Mouse (Mus musculus) midbrain, embryonic 15.5 days (tissue): ENCODE data around the gene Sgsm1. TPM values are rescaled to one million over a fixed set of nuclear protein-coding genes. Genes with fewer than 3 reads are reported as not detected.

Source experiments
- ATAC-seq: fragments of 200-750 bp; cut with Nextera tagmentation; replicated peaks from 2 replicates; pipeline ENCODE4 v1.8.0; 2017; ENCODE audit warnings: moderate TSS enrichment
- H3K27ac ChIP-seq: fragments of 300-500 bp; sonication (generic); 2 replicates; pipeline ENCODE4 v1.5.1; 2015; ENCODE audit warnings: mild to moderate bottlenecking, inconsistent platforms
- H3K27me3 ChIP-seq: fragments of 300-500 bp; sonication (generic); replicated peaks from 2 replicates; pipeline ENCODE4 v1.6.1; 2015; ENCODE audit warnings: inconsistent platforms
- H3K36me3 ChIP-seq: fragments of 300-500 bp; sonication (generic); replicated peaks from 2 replicates; pipeline ENCODE4 v1.6.1; 2015; ENCODE audit warnings: inconsistent platforms
- H3K4me1 ChIP-seq: fragments of 300-500 bp; sonication (generic); 2 replicates; pipeline ENCODE4 v1.6.1; 2015; ENCODE audit warnings: inconsistent platforms
- H3K4me2 ChIP-seq: fragments of 300-500 bp; sonication (generic); 2 replicates; pipeline ENCODE4 v1.6.1; 2015; ENCODE audit warnings: inconsistent platforms, mild to moderate bottlenecking, moderate library complexity
- H3K4me3 ChIP-seq: fragments of 300-500 bp; sonication (generic); 2 replicates; pipeline ENCODE4 v1.5.1; 2015; ENCODE audit warnings: mild to moderate bottlenecking, inconsistent platforms
- H3K9ac ChIP-seq: fragments of 300-500 bp; sonication (generic); 2 replicates; pipeline ENCODE4 v1.6.1; 2015; ENCODE audit warnings: mild to moderate bottlenecking, inconsistent platforms
- H3K9me3 ChIP-seq: fragments of 300-500 bp; sonication (generic); 2 replicates; pipeline ENCODE4 v1.6.1; 2016; ENCODE audit warnings: inconsistent platforms
- WGBS: fragments of 180-500 bp; shearing (Covaris S2); methylation state at CpG from one replicate; pipeline ENCODE4 v1.1.7; 2015; ENCODE audit warnings: mixed read lengths; 5-methylcytosine and 5-hydroxymethylcytosine counted together
- polyA plus RNA-seq: library from polyadenylated mRNA; unstranded; fragments of >200 nt; fragmentation: Nextera tagmentation; extraction: Ambion mirVana; gene quantifications from 2 replicates; pipeline ENCODE4 v1.2.1, GENCODE M21; 2015

Gene Sgsm1
- polyA plus RNA-seq, 1 experiment from 2014 or later: 27.4 TPM

GRCm38 (mm10) chr5:113270043-113270442 lies 40.5 kb downstream of the Sgsm1 start:
- no peak overlapping the region for H3K4me3 ChIP-seq
- H3K27ac ChIP-seq: no peak overlapping the region
- ATAC-seq: no peak
- 80% methylated on average over 3 of the region's 3 CpGs for WGBS
- H3K4me2 ChIP-seq: no peak overlapping the region
- H3K4me1 ChIP-seq: no peaks in the 10 kb centered on the region; the same call in 1 of the 2 replicates
- no peak overlapping the region for H3K9ac ChIP-seq
- no peaks in the 10 kb centered on the region for H3K27me3 ChIP-seq
- H3K36me3 ChIP-seq: peaks cover 35% of the 10 kb centered on the region; the same call in 1 of the 2 replicates
- H3K9me3 ChIP-seq: no peaks in the 10 kb centered on the region

GRCm38 (mm10) chr5:113268246-113268645 lies 42.3 kb downstream of the Sgsm1 start:
- peaks cover 40% of the 10 kb centered on the region; the same call in 1 of the 2 replicates for H3K36me3 ChIP-seq
- H3K4me3 ChIP-seq: no peak overlapping the region
- ATAC-seq: 0 out of 2 replicates have a peak, but pooled peaks have one; percentile 50

GRCm38 (mm10) chr5:113265637-113266036 lies 44.9 kb downstream of the Sgsm1 start:
- H3K36me3 ChIP-seq: peaks cover 48% of the 10 kb centered on the region; the same call in 1 of the 2 replicates
- no peak overlapping the region for H3K4me2 ChIP-seq
- H3K27ac ChIP-seq: no peak overlapping the region
- no peaks in the 10 kb centered on the region for H3K27me3 ChIP-seq
- 86% methylated on average over 8 of the region's 8 CpGs for WGBS
- no peak overlapping the region for H3K4me3 ChIP-seq
- no peaks in the 10 kb centered on the region; the same call in 1 of the 2 replicates for H3K4me1 ChIP-seq
- ATAC-seq: no peak
- no peaks in the 10 kb centered on the region for H3K9me3 ChIP-seq
- H3K9ac ChIP-seq: no peak overlapping the region

More at GRCm38 (mm10) chr5:113268246-113268645, 42.3 kb downstream of the Sgsm1 start:
- Histone ChIP-seq H3K9me3 (no peaks in the 10 kb centered on the region), H3K27ac (no peak overlapping the region), H3K4me1 (no peaks in the 10 kb centered on the region; the same call in 1 of the 2 replicates), H3K9ac (no peak overlapping the region), H3K4me2 (no peak overlapping the region), H3K27me3 (no peaks in the 10 kb centered on the region)

GRCm38 (mm10) chr5:113250806-113251205 lies 59.8 kb downstream of the Sgsm1 start:
- H3K27me3 ChIP-seq: no peaks in the 10 kb centered on the region
- peaks cover 35% of the 10 kb centered on the region for H3K36me3 ChIP-seq
- H3K4me3 ChIP-seq: no peak overlapping the region
- H3K9ac ChIP-seq: no peak overlapping the region
- H3K4me1 ChIP-seq: no peaks in the 10 kb centered on the region
- no peaks in the 10 kb centered on the region for H3K9me3 ChIP-seq
- H3K27ac ChIP-seq: no peak overlapping the region
- no peak for ATAC-seq
- no peak overlapping the region for H3K4me2 ChIP-seq
- 94% methylated on average over 11 of the region's 11 CpGs for whole genome bisulfite sequencing

GRCm38 (mm10) chr5:113249263-113249930 lies 61.2 kb downstream of the Sgsm1 start:
- H3K4me1 ChIP-seq: no peaks in the 10 kb centered on the region

GRCm38 (mm10) chr5:113230196-113230595 lies 80.4 kb downstream of the Sgsm1 start:
- H3K9me3 ChIP-seq: no peaks in the 10 kb centered on the region
- no peak for ATAC-seq
- peaks cover 16% of the 10 kb centered on the region for H3K4me1 ChIP-seq
- H3K4me2 ChIP-seq: no peak overlapping the region
- no peaks in the 10 kb centered on the region for H3K27me3 ChIP-seq
- no peak overlapping the region for H3K9ac ChIP-seq
- 86% methylated on average over 5 of the region's 5 CpGs for WGBS
- H3K4me3 ChIP-seq: no peak overlapping the region
- H3K27ac ChIP-seq: no peak overlapping the region
- H3K36me3 ChIP-seq: no peaks in the 10 kb centered on the region

More at GRCm38 (mm10) chr5:113249263-113249930, 61.2 kb downstream of the Sgsm1 start:
- peaks cover 32% of the 10 kb centered on the region for H3K36me3 ChIP-seq
- H3K27me3 ChIP-seq: no peaks in the 10 kb centered on the region
- ATAC-seq: no peak
- no peak overlapping the region for H3K4me3 ChIP-seq
- no peak overlapping the region for H3K9ac ChIP-seq
- 86% methylated on average over 8 of the region's 8 CpGs for WGBS
- no peak overlapping the region for H3K27ac ChIP-seq
- no peaks in the 10 kb centered on the region for H3K9me3 ChIP-seq
- no peak overlapping the region for H3K4me2 ChIP-seq

GRCm38 (mm10) chr5:113226632-113227102 lies 83.9 kb downstream of the Sgsm1 start, which contains the start of gene Tmem211:
Tmem211 (plus strand) TSS chr5:113226909.
- 2% methylated on average over 13 of the region's 13 CpGs for WGBS
- Histone ChIP-seq H3K9me3 (no peaks in the 10 kb centered on the region), H3K4me1 (peaks cover 16% of the 10 kb centered on the region), H3K4me2 (peak within 1 kb of the TSS; percentile 48), H3K36me3 (no peaks in the 10 kb centered on the region), H3K27ac (peak within 1 kb of the TSS; percentile 62), H3K27me3 (no peaks in the 10 kb centered on the region), H3K9ac (no peak within 1 kb of the TSS; the same call in 1 of the 2 replicates), H3K4me3 (peak within 1 kb of the TSS; percentile 22)
- peak; percentile 85 for ATAC-seq

GRCm38 (mm10) chr5:113225686-113226435 lies 84.7 kb downstream of the Sgsm1 start:
- 11% methylated on average over 25 of the region's 25 CpGs for WGBS
- H3K4me1 ChIP-seq: peaks cover 17% of the 10 kb centered on the region
- H3K4me2 ChIP-seq: peak overlapping the region; percentile 48
- H3K9me3 ChIP-seq: no peaks in the 10 kb centered on the region
- peak overlapping the region; percentile 62; the same call in 1 of the 2 replicates for H3K27ac ChIP-seq
- peak overlapping the region; percentile 22; the same call in 1 of the 2 replicates for H3K4me3 ChIP-seq
- peak; percentile 25; the same call in 1 of the 2 replicates for ATAC-seq
- no peaks in the 10 kb centered on the region for H3K36me3 ChIP-seq
- no peaks in the 10 kb centered on the region for H3K27me3 ChIP-seq
- no peak overlapping the region for H3K9ac ChIP-seq

- Histone ChIP-seq H3K36me3 (no peaks in the 10 kb centered on the region), H3K9ac (no peak overlapping the region), H3K27me3 (no peaks in the 10 kb centered on the region), H3K4me3 (no peak overlapping the region), H3K4me2 (peak overlapping the region; percentile 48; the same call in 1 of the 2 replicates), H3K27ac (no peak overlapping the region), H3K4me1 (peaks cover 23% of the 10 kb centered on the region), H3K9me3 (no peaks in the 10 kb centered on the region)
- 11% methylated on average over 10 of the region's 10 CpGs for WGBS
- ATAC-seq: no peak
Measured at GRCm38 (mm10) chr5:113225271-113225670, 85.3 kb downstream of the Sgsm1 start.

- Histone ChIP-seq H3K36me3 (no peaks in the 10 kb centered on the region), H3K9me3 (no peaks in the 10 kb centered on the region), H3K27me3 (no peaks in the 10 kb centered on the region), H3K4me1 (peaks cover 23% of the 10 kb centered on the region), H3K9ac (no peak overlapping the region), H3K27ac (no peak overlapping the region), H3K4me2 (no peak overlapping the region), H3K4me3 (no peak overlapping the region)
- 58% methylated on average over 4 of the region's 4 CpGs for WGBS
- ATAC-seq: no peak
Measured at GRCm38 (mm10) chr5:113223888-113224287, 86.7 kb downstream of the Sgsm1 start.

- no peak within 1 kb of the TSS for H3K27ac ChIP-seq
Measured at GRCm38 (mm10) chr5:113221147-113221865, 89.3 kb downstream of the Sgsm1 start, which contains the start of gene 2900026A02Rik. 2900026A02Rik (minus strand) TSS chr5:113221236.

More at GRCm38 (mm10) chr5:113221147-113221865, 89.3 kb downstream of the Sgsm1 start, which contains the start of gene 2900026A02Rik:
- H3K4me1 ChIP-seq: peaks cover 14% of the 10 kb centered on the region
- 7% methylated on average over 59 of the region's 62 CpGs for WGBS
- peak within 1 kb of the TSS; percentile 43 for H3K9ac ChIP-seq
- peak; percentile 56 for ATAC-seq
- no peaks in the 10 kb centered on the region for H3K9me3 ChIP-seq
- H3K4me3 ChIP-seq: peak within 1 kb of the TSS; percentile 52
- H3K4me2 ChIP-seq: peak within 1 kb of the TSS; percentile 82
- no peaks in the 10 kb centered on the region for H3K27me3 ChIP-seq
- no peaks in the 10 kb centered on the region for H3K36me3 ChIP-seq
